Mouse (Mus musculus) induced T-regulatory cell, adult 2 months (primary cell): ENCODE results near the gene Trim41.

ENCODE experiments used
- DNase-seq: peaks from one replicate; pipeline ENCODE4 v3.0.0-alpha.2; 2012; ENCODE audit warnings: low read depth

The Trim41 gene

GRCm38 (mm10) chr11:48789973-48790823, 27.0 kb downstream of the Trim41 start:
- peak; percentile 92 for DNase-seq

GRCm38 (mm10) chr11:48789215-48789614, 27.9 kb downstream of the Trim41 start:
- DNase-seq = no peak

DNA sequence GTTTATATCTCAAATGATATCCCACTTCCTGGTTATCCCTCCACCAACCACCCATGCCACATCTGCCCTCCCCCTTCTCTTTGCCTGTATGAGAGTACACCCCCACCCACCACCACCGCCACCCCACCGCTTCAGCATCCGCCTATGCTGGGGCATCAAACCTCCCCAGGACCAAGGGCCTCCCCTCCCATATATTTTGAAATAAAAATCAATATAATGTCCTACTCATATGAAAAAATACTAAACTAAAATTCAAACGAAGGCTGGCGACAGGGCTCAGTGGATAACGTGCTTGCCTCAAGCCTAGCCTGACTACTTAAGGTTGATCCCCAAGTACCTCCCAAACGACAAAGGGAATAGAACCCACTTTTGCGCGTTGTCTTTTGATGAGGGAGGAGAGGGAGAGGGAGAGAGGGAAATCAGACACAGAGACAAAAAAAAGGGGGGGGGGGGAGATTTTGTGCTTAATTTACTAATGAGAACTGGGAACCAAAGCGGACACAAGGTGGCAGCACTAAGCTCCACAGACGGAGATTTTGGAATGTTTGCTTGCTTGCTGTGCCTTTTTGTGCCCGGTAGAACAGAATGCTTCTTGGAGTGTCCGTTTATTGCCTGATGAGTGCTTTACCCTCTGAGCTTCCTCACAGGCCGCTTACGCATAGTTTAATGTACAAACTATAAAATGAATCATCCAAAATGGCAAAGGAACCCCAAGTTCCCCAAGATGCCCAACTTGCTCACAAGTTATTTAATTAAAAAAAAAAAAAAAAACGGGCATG, 28.7 kb downstream of the Trim41 start:
- peak; percentile 94 for DNase-seq

DNA sequence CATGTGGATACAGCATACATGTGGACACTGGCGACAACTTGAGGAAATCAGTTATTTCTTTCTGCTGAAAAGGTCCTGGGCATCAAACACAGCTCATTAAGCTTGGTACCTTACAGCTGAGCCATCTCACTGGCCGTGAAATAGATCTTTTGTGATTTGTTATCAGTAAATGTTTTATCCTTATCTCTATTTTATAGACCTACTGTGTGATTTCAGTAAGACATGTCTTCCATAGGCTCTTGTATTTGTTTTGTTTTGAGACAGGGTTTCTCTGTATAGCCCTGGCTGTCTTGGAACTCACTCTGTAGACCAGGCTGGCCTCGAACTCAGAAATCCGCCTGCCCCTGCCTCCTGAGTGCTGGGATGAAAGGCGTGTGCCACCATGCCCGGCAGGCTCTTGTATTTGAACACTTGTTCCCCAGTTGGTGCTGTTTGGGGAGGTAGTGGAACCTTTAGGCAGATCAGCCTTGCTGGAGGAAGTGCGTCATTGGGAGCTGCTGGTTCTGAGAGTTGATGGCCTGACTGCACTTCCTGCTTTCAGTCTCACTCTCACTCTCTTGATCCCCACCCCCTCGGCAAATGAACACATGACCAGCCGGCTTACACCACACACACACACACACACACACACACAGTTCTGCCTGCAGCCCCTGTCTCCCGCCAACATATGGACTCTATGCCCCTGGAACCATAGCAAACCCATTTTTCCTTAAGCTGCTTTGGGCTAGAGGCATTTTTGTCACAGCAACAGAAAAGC, 29.5 kb downstream of the Trim41 start:
- peak; percentile 94 for DNase-seq

DNA sequence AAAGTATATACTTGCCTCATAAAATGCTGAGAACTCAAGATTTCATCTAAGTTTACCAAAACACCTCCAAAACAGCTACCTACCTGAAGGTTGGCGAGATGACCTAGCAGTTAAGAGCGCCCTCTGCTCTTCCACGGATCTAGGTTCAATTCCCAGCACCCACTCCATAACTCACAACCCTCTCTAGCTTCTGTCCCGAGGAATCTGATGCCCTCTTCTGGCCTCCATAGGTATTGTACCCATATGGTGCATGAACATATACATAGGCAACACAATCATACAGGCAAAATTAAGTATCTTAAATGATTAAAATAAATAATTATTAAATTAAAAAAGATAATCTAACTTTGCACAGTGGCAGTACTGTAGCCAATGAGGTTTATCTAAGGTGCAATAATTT, 34.9 kb downstream of the Trim41 start:
- no peak for DNase-seq

DNA sequence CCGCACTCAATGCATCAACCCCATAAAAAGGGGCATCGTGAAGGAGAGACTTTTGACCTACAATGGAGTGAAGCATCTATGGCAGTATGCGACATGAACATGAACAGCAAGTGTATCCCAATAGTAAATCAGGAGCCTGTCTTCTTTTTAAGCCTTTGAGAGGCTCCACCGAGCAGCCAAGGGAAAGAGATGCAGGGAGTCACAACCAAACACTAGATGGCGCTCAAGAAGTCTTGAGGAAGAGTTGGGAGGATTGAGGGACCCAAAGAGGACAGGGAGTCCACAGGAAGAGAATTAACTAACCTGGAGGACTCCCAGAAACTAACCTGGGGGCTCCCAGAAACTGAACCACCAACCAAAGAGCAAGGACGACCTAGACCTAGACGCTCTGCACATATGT, 37.7 kb downstream of the Trim41 start:
- peak; percentile 86 for DNase-seq

- DNase-seq = no peak
Observed at GRCm38 (mm10) chr11:48777303-48777702, 39.9 kb downstream of the Trim41 start.

GRCm38 (mm10) chr11:48776664-48777063, 40.5 kb downstream of the Trim41 start:
- DNase-seq = peak; percentile 61

DNA sequence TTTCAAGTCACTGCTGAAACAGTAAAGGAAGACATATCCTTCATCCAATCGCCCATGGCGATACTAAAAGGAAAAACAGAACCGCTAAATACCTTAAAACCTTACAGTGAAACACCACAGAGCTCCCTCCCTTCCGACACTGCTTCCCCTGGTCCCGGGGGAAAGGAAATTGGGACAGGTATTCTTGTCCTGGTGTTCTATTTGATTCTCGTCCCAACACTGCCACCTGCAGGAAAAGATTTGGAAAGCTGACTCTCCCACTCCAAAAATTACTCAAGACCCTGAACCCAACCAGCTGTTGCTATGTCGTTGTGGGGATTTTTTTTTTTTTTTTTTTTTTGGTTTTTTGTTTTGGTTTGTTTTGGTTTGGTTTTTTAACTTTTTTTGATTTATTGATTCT, 41.7 kb downstream of the Trim41 start:
- DNase-seq = peak; percentile 73

DNA sequence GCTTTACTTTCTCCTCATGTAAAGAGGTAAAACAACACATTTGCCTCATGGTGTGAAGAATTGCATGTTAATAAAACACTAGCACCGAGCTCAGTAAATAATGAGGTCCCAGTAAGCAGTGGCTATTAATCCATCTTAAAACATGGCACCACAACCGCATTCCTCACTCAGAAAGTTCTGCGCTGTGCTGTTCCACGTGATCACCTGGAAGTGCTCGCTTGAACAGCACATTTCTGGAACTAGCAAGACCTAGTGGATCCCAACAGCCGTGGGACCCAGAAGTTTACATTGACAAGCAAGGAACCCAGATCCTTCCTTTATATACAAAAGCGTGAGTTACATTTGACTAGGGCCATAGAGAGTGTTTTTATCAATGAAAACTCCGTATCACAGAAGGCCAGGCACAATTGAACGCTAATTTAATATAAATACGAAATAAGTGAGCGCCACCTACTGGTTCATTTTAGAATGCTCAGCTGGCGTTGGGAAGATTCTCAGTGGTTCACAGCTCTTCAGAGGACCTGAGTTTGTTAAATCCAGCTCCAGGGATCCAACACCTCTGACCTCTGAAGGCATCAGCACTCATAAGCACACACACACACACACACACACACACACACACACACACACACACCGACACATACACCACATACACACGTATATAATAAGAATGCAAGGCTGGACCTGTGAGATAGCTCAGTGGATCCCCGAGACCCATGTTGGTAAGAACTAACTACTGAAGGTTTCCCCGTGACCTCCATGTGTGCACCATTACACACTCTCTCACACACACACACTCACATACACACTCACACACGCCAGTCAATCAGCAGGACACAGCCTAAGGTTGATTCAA, 42.5 kb downstream of the Trim41 start:
- peak; percentile 81 for DNase-seq

GRCm38 (mm10) chr11:48771691-48772090, 45.5 kb downstream of the Trim41 start:
- DNase-seq = peak; percentile 76

DNA sequence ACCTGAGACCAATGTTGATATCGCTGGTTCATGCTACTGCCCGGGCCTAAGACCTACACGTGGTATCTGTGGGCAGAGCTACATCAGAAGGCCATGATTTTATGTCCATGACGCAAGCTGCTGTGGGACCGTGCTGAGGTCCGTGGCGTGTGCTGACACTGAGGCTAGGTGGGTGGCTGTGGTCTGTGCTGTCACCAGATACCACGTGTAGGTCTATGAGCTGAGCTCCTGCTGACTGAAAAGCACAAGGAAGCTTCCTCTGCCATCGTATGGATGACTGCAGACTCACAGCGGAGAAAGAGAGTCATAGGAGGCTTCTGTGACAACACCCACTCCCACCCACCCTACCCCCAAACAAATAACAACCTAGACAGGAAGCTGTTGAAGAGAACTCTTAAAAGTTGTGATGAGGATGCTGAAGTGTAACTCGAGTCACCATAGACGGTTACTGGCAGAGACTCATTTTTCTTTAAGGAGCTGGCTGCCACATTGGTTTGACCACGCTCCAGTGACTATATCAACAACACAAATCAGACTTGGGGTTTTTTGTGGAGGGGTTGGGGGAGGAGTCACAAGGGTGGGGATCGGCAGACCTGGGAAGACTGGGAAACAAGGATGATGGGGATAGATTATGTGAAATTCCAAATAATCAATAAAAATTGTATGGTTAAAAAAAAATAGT, 49.8 kb downstream of the Trim41 start:
- no peak for DNase-seq

- no peak for DNase-seq
Observed at GRCm38 (mm10) chr11:48764119-48764518, 53.0 kb downstream of the Trim41 start.

GRCm38 (mm10) chr11:48759021-48759420, 58.1 kb downstream of the Trim41 start:
- DNase-seq = no peak
